Mouse (Mus musculus): ENCODE measurements around the gene Fads2.

DNA sequence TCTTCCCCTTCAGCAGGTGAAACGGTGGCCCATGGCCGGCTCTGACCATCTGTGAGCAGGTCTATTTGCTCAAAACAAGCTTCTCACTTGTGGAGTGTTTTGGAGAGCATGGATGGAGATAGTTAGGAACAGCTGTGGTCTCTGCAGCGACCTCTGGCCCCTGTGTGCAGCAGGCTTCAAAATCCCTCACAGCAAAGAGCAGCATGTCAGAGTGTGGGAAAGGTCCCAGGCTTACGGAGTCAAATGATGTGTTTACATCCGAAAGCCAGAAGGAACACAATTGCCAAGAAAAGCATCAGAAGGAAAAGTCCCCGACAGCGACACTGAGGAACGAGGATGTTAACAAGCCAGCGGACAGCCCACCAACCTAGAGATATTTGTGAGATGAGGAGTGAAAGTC is 16.1 kb downstream of the Fads2 start:
- TF ChIP-seq CTCF (IDR thresholded peaks at IDR 0.05; ENCODE audit: borderline replicate concordance, control insufficient read depth, extremely low read depth, insufficient read depth, low read length, poor library complexity), result no peak
- TF ChIP-seq POLR2A (IDR thresholded peaks at IDR 0.05; ENCODE audit: control insufficient read depth, extremely low read depth, insufficient read depth, low read length, poor library complexity), result no peak
